Mouse (Mus musculus) liver, embryonic 12.5 days (tissue): ENCODE measurements around the gene Lst1. TPM values are rescaled to one million over a fixed set of nuclear protein-coding genes. Genes with fewer than 3 reads are reported as not detected.
"Not testable (repeated sequence)": the region's sequence is repeated elsewhere in the genome, so short reads cannot be mapped to it uniquely, and the experiment has no call there.

Experiments
- ATAC-seq: fragments of 200-750 bp; cut with Nextera tagmentation; 2 replicates; pipeline ENCODE4 v1.8.0; 2017; ENCODE audit warnings: moderate number of reproducible peaks, mild to moderate bottlenecking, moderate library complexity
- H3K27ac ChIP-seq: fragments of 300-500 bp; sonication (generic); 2 replicates; pipeline ENCODE4 v1.5.1; 2016; ENCODE audit warnings: mild to moderate bottlenecking
- H3K27me3 ChIP-seq: fragments of 300-500 bp; sonication (generic); replicated peaks from 2 replicates; pipeline ENCODE4 v1.6.1; 2016; ENCODE audit warnings: mild to moderate bottlenecking, moderate library complexity
- H3K36me3 ChIP-seq: fragments of 300-500 bp; sonication (generic); 2 replicates; pipeline ENCODE4 v1.6.1; 2016; ENCODE audit warnings: mild to moderate bottlenecking, moderate library complexity
- H3K4me1 ChIP-seq: fragments of 300-500 bp; sonication (generic); 2 replicates; pipeline ENCODE4 v1.6.1; 2016
- H3K4me2 ChIP-seq: fragments of 300-500 bp; sonication (generic); 2 replicates; pipeline ENCODE4 v1.6.1; 2016; ENCODE audit warnings: mild to moderate bottlenecking, moderate library complexity
- H3K4me3 ChIP-seq: fragments of 300-500 bp; sonication (generic); 2 replicates; pipeline ENCODE4 v1.5.1; 2016; ENCODE audit warnings: mild to moderate bottlenecking, moderate library complexity
- H3K9ac ChIP-seq: fragments of 300-500 bp; sonication (generic); 2 replicates; pipeline ENCODE4 v1.6.1; 2016; ENCODE audit warnings: mild to moderate bottlenecking, moderate library complexity
- H3K9me3 ChIP-seq: fragments of 300-500 bp; sonication (generic); replicated peaks from 2 replicates; pipeline ENCODE4 v1.6.1; 2016; ENCODE audit warnings: mild to moderate bottlenecking, moderate library complexity
- WGBS: fragments of 180-500 bp; shearing (Covaris S2); methylation state at CpG from one replicate; pipeline ENCODE4 v1.1.7; 2016; ENCODE audit not compliant: insufficient replicate concordance; 5-methylcytosine and 5-hydroxymethylcytosine counted together
- polyA plus RNA-seq: library from polyadenylated mRNA; unstranded; fragments of >200 nt; fragmentation: Nextera tagmentation; extraction: Ambion mirVana; gene quantifications from 2 replicates; pipeline ENCODE4 v1.2.1, GENCODE M21; 2016

The Lst1 gene
- polyA plus RNA-seq = 20.8 and 23.7 TPM in 2 replicates

GRCm38 (mm10) chr17:35187959-35188610 lies at the start of gene Lst1:
TSS of gene Lst1 (minus strand) at chr17:35188439.
- Histone ChIP-seq H3K4me3 (peak within 1 kb of the TSS; percentile 6; the same call in 1 of the 2 replicates), H3K4me2 (peak within 1 kb of the TSS; percentile 85), H3K4me1 (peaks cover 33% of the 10 kb centered on the region), H3K36me3 (no peaks in the 10 kb centered on the region), H3K9me3 (no peaks in the 10 kb centered on the region), H3K27ac (peak within 1 kb of the TSS; percentile 72), H3K9ac (peak within 1 kb of the TSS; percentile 15; the same call in 1 of the 2 replicates), H3K27me3 (no peaks in the 10 kb centered on the region)
- ATAC-seq = no peak
- 41% methylated on average over 7 of the region's 7 CpGs for WGBS

GRCm38 (mm10) chr17:35237504-35237903 lies 49.3 kb upstream of the Lst1 start:
- no peak overlapping the region for H3K4me3 ChIP-seq
- H3K9ac ChIP-seq = no peak overlapping the region
- H3K36me3 ChIP-seq = peaks cover 14% of the 10 kb centered on the region; the same call in 1 of the 2 replicates
- 88% methylated on average over 12 of the region's 12 CpGs for WGBS
- no peaks in the 10 kb centered on the region for H3K27me3 ChIP-seq
- no peak overlapping the region for H3K4me2 ChIP-seq
- no peak overlapping the region for H3K27ac ChIP-seq
- no peak for ATAC-seq
- H3K4me1 ChIP-seq = peaks cover 53% of the 10 kb centered on the region
- H3K9me3 ChIP-seq = no peaks in the 10 kb centered on the region

GRCm38 (mm10) chr17:35236996-35237395 lies 48.8 kb upstream of the Lst1 start:
- Histone ChIP-seq H3K4me3 (no peak overlapping the region), H3K9me3 (no peaks in the 10 kb centered on the region), H3K4me1 (peaks cover 58% of the 10 kb centered on the region), H3K36me3 (peaks cover 14% of the 10 kb centered on the region; the same call in 1 of the 2 replicates), H3K4me2 (no peak overlapping the region), H3K27ac (no peak overlapping the region), H3K27me3 (no peaks in the 10 kb centered on the region), H3K9ac (0 out of 2 replicates have a peak overlapping the region, but pooled peaks have one; percentile 90)
- no peak for ATAC-seq
- 75% methylated on average over 9 of the region's 9 CpGs for WGBS

GRCm38 (mm10) chr17:35236390-35236746 lies 48.1 kb upstream of the Lst1 start:
- Histone ChIP-seq H3K36me3 (peaks cover 15% of the 10 kb centered on the region), H3K4me2 (peak overlapping the region; percentile 96), H3K4me3 (peak overlapping the region; percentile 77), H3K9ac (peak overlapping the region; percentile 90), H3K27ac (peak overlapping the region; percentile 90), H3K4me1 (peaks cover 65% of the 10 kb centered on the region), H3K9me3 (no peaks in the 10 kb centered on the region), H3K27me3 (no peaks in the 10 kb centered on the region)
- ATAC-seq = peak; percentile 74
- 1% methylated on average over 18 of the region's 18 CpGs for WGBS

GRCm38 (mm10) chr17:35235614-35236389 lies 47.6 kb upstream of the Lst1 start, which contains the start of gene Nfkbil1:
TSS of gene Nfkbil1 (minus strand) at chr17:35235792.
- Histone ChIP-seq H3K36me3 (peaks cover 21% of the 10 kb centered on the region), H3K9ac (peak within 1 kb of the TSS; percentile 90), H3K27me3 (no peaks in the 10 kb centered on the region), H3K4me1 (peaks cover 66% of the 10 kb centered on the region), H3K4me3 (peak within 1 kb of the TSS; percentile 77), H3K27ac (peak within 1 kb of the TSS; percentile 90), H3K9me3 (no peaks in the 10 kb centered on the region), H3K4me2 (peak within 1 kb of the TSS; percentile 96)
- ATAC-seq = peak; percentile 79
- 1% methylated on average over 35 of the region's 35 CpGs for WGBS

GRCm38 (mm10) chr17:35234903-35235302 lies 46.7 kb upstream of the Lst1 start:
- Histone ChIP-seq H3K27ac (peak overlapping the region; percentile 90), H3K27me3 (no peaks in the 10 kb centered on the region), H3K36me3 (peaks cover 30% of the 10 kb centered on the region), H3K9ac (peak overlapping the region; percentile 90), H3K4me1 (peaks cover 59% of the 10 kb centered on the region), H3K4me2 (peak overlapping the region; percentile 96), H3K9me3 (no peaks in the 10 kb centered on the region), H3K4me3 (peak overlapping the region; percentile 77)
- no peak; the same call in 1 of the 2 replicates for ATAC-seq
- WGBS = 1% methylated on average over 31 of the region's 31 CpGs

- not testable (repeated sequence) for ATAC-seq, H3K9me3 ChIP-seq, H3K27me3 ChIP-seq
- Histone ChIP-seq H3K4me3 (peak overlapping the region; percentile 77), H3K27ac (peak overlapping the region; percentile 49), H3K4me1 (peaks cover 56% of the 10 kb centered on the region), H3K9ac (0 out of 2 replicates have a peak overlapping the region, but pooled peaks have one; percentile 90), H3K4me2 (peak overlapping the region; percentile 96), H3K36me3 (peaks cover 38% of the 10 kb centered on the region)
- WGBS = 62% methylated on average over 7 of the region's 7 CpGs
Observed at GRCm38 (mm10) chr17:35234090-35234489, 45.9 kb upstream of the Lst1 start.

GRCm38 (mm10) chr17:35233114-35233980 lies 45.1 kb upstream of the Lst1 start, which contains the start of gene Atp6v1g2:
TSS of gene Atp6v1g2 (plus strand) at chr17:35233660.
- WGBS = 71% methylated on average over 18 of the region's 18 CpGs
- peak within 1 kb of the TSS; percentile 90 for H3K27ac ChIP-seq
- H3K4me1 ChIP-seq = peaks cover 56% of the 10 kb centered on the region
- peak within 1 kb of the TSS; percentile 90 for H3K9ac ChIP-seq
- no peak for ATAC-seq
- H3K4me2 ChIP-seq = peak within 1 kb of the TSS; percentile 96
- peaks cover 45% of the 10 kb centered on the region for H3K36me3 ChIP-seq
- no peaks in the 10 kb centered on the region for H3K9me3 ChIP-seq
- H3K27me3 ChIP-seq = no peaks in the 10 kb centered on the region
- H3K4me3 ChIP-seq = peak within 1 kb of the TSS; percentile 77

GRCm38 (mm10) chr17:35232659-35233058 lies 44.4 kb upstream of the Lst1 start:
- no peak for ATAC-seq
- H3K4me1 ChIP-seq = peaks cover 56% of the 10 kb centered on the region
- H3K36me3 ChIP-seq = peaks cover 52% of the 10 kb centered on the region
- H3K4me3 ChIP-seq = 0 out of 2 replicates have a peak overlapping the region, but pooled peaks have one; percentile 3
- H3K27ac ChIP-seq = peak overlapping the region; percentile 49
- WGBS = 67% methylated on average over 5 of the region's 5 CpGs
- peak overlapping the region; percentile 96 for H3K4me2 ChIP-seq
- no peaks in the 10 kb centered on the region for H3K9me3 ChIP-seq
- H3K9ac ChIP-seq = no peak overlapping the region
- no peaks in the 10 kb centered on the region for H3K27me3 ChIP-seq

GRCm38 (mm10) chr17:35232043-35232442 lies 43.8 kb upstream of the Lst1 start:
- Histone ChIP-seq H3K4me2 (peak overlapping the region; percentile 96), H3K27ac (peak overlapping the region; percentile 49; the same call in 1 of the 2 replicates)
- 11% methylated on average over 12 of the region's 12 CpGs for WGBS

GRCm38 (mm10) chr17:35231022-35231421 lies 42.8 kb upstream of the Lst1 start:
- Histone ChIP-seq H3K9me3 (no peaks in the 10 kb centered on the region), H3K27ac (no peak overlapping the region), H3K27me3 (no peaks in the 10 kb centered on the region), H3K4me2 (no peak overlapping the region), H3K36me3 (peaks cover 57% of the 10 kb centered on the region), H3K4me3 (no peak overlapping the region), H3K4me1 (peaks cover 57% of the 10 kb centered on the region), H3K9ac (no peak overlapping the region)
- ATAC-seq = no peak
- WGBS = 80% methylated on average over 10 of the region's 10 CpGs

More at GRCm38 (mm10) chr17:35232043-35232442, 43.8 kb upstream of the Lst1 start:
- Histone ChIP-seq H3K9ac (no peak overlapping the region), H3K4me3 (0 out of 2 replicates have a peak overlapping the region, but pooled peaks have one; percentile 3), H3K9me3 (no peaks in the 10 kb centered on the region), H3K4me1 (peaks cover 54% of the 10 kb centered on the region), H3K27me3 (no peaks in the 10 kb centered on the region), H3K36me3 (peaks cover 57% of the 10 kb centered on the region)
- no peak for ATAC-seq
